Mouse (Mus musculus) monocyte, adult 5-6 weeks (primary cell): ENCODE data around the gene Tnfrsf18. TPM values are rescaled to one million over a fixed set of nuclear protein-coding genes. Genes with fewer than 3 reads are reported as not detected.

ENCODE experiments used
- ATAC-seq: fragments of 153-309, 156-312 bp; replicated peaks from 2 replicates; pipeline ENCODE4 v1.8.0; 2017; ENCODE audit warnings: mild to moderate bottlenecking; ENCODE audit not compliant: low TSS enrichment, insufficient number of reproducible peaks, severe bottlenecking, poor library complexity, low FRiP score
- total RNA-seq: library from RNA; stranded (forward); fragments of 200-1000, 200-491, 200-594 nt; gene quantifications from 3 replicates; pipeline ENCODE4 v1.2.3, GENCODE M21; 2017

Tnfrsf18 gene
- total RNA-seq, 1 experiment from 2014 or later = 29.2 TPM

DNA sequence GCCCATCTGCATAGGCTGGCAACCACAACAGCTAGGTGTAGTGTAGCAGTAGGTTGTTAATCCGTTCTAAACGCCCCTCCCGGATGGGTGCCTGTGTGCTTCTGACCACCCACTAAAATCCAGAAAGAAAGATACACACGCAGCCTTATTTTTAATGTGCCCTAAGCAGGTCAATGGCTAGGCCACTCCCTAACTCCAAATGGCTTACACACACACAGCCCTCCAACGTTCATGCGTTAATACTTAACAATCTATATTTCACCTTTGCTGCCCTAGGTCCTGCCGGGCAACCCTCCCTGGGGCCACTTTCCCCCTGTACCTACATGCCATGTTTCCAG is 5.3 kb downstream of the Tnfrsf18 start:
- ATAC-seq = no peak

GRCm38 (mm10) chr4:156031593-156032391 is 5.8 kb downstream of the Tnfrsf18 start:
- ATAC-seq = peak; percentile 54; the same call in 1 of the 2 replicates

GRCm38 (mm10) chr4:156032856-156033255 is 6.9 kb downstream of the Tnfrsf18 start:
- ATAC-seq = no peak

DNA sequence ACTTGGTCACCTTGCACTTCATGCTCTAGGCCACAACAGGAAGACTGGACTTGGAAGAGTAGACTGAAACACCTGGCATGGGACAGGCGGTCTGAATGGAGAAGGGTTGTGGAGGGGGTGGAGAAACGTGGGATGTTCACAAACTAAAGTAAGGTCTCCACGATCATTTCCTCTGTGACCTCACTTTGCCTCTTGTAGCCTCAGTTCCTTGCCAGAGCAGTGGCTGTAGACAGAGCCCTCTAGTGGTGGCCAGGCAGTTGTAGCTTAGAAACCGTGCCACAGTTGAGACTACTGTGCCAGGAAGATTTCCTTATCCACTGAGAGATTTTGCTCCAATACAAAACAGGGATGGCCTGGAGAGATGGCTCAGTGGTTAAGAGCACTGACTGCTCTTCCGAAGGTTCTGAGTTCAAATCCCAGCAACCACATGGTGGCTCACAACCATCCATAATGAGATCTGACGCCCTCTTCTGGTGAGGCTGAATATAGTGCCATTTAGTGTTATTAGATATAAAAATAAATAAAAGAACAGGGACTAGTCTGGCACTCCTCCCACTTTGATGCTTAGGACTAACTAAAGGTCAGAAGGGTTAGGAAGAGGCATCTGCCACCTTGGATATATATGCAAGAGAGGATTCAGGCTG is 7.6 kb downstream of the Tnfrsf18 start:
- ATAC-seq = peak; percentile 45; the same call in 1 of the 2 replicates

DNA sequence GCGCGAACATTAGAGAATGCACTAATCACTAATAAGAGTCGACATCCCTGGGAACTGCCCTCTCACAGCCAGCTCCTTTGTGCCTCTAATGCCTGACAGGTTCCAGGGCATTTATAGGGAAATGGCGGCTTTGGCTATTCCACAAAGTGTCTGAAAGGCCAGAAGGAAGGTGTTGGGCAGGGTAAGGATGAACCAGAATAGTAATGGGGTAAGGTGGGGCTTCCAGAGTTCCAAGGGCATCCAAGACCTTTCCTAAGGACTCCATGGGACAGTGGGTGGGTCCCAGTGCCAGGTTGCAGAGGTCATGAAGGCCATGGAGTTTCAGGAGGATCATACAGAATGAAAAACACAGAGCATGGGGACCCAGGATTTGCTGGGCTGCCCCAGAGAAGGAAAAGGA is 8.3 kb downstream of the Tnfrsf18 start:
- ATAC-seq = no peak

GRCm38 (mm10) chr4:156034901-156035300 is 8.9 kb downstream of the Tnfrsf18 start:
- no peak for ATAC-seq

DNA sequence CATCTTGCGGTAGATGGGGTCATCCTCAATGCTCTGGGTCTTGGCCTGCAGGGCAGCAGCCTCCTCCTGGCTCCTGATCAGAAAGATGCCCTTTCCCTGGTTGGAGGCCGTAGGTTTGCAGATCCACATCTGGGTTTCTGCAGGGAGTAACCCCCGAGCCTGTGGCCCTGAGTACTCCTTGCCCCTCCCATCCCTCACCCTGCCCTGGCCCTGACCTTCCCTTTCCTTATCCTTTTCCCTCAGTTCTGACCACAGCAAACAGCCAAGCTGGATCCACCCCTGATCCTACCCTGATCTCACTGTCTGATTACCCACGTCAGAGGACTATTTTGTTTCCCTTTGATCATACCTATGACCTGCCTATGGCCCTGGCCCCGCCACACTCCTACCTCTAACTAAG is 18.8 kb downstream of the Tnfrsf18 start:
- ATAC-seq = no peak

DNA sequence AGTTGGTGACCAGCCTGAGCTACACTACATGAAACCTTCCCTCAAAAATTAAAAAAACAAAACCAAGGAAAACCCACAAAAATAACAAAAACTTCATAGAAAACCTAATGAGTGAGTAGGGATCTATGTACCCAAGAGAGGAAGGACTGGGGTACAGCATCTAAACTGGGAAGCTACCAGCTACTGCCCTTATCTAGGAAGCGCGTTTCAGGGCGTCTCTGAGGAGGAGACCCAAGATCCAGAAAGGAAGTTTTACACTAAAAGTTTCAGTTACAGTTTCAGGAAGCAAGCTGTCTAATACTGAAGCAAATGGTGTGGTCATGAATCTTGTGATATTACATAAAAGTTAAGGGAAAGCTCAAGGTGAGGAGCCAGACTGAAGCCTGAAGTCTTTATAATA is 23.8 kb downstream of the Tnfrsf18 start:
- ATAC-seq = no peak

GRCm38 (mm10) chr4:156050391-156050980 is 24.5 kb downstream of the Tnfrsf18 start:
- ATAC-seq = no peak

DNA sequence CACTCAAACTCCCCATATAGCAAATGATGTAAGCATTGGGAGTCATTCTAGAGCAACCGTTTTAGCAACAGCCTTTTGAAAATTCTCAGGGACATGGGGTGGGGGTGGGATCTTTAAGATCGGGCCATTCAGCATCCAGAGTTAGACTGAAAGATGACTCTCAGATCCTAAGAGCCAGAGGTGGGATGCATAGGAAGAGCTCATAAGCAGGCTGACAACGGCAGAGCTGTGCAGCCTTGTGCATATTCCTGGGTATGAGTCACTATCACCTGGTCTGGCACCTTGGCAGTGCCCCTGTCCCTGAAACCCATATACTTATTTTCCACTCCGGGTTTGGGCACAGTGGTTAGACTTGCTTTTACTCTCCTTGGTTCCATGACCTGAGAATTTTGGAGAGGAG is 27.1 kb downstream of the Tnfrsf18 start:
- no peak for ATAC-seq

DNA sequence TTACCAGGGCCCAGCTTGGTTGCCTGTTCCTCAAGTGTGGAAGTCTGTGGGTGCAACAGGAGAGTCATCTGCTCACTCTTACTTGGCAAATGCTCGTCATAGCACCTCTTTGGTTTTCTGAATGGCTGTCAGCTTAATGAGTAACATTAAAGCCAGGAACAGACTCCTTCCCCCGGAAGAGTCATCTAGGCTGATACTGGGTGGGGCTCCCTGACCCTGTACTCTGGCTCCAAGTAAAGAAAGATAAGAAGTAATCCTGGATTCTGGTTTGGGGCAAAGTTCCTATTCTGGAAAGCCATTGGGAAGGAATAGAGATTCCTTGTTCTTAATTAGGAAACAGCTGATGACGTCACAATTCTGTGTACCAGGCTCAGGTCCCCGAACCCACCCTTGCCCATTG is 28.2 kb downstream of the Tnfrsf18 start:
- ATAC-seq = no peak

DNA sequence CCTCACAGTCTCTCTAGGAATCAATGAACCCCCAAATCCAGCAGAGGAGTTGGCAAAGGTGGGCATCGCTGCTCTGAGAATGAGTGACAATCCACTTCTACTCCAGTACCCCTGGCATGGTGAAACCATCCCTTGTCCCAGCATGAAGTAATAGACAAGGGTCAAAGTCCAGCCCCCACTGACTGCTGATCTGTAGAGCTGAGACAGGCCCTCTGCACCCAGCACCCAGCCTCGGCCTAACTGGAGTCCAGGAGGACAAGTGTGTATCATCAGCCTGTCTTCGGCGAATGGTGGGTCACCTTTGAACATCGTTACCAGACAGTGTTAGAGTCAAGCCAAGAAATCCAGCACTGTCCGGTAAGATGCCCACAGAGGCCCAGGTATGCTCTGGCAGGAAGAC is 28.6 kb downstream of the Tnfrsf18 start:
- no peak for ATAC-seq

DNA sequence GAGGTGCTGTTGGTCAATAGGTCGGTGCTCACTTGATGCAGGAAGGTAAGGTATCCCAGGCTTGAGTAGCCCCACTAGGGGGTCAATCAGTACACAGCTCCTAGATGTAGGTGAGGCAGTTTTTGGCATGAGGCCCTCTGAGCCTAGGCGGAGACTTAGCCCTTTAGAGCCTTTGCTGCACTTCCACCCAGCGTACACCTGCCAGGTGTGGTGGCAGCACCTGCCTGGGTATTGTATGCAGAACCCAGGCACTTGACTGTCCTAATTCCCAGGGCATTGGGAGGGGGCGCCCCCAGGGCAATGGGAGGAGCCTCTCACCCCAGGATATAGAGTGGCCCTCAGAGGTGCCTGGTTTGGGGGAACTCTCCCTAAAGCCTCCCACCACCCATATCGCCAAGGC is 29.2 kb downstream of the Tnfrsf18 start:
- ATAC-seq = no peak

DNA sequence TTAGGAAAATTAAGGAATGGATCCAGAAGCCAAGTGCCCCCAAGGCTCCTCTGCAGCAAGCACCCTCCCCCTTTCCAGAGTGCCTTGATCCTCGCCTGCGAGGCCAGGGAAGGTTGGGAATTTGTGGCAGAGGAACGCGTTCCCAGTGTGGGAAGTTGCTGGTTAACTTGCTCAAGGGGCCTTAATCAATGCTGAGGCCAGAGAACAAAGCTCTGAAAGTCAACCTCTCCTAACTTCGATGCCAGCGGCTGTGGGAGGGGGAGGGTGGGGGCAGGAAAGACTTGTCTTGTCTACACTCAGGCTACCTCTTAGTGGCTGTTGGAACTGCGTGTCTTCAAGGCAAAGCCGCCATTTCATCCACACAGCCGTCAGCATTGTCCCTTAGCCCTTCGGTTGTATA is 31.7 kb downstream of the Tnfrsf18 start:
- ATAC-seq = no peak

DNA sequence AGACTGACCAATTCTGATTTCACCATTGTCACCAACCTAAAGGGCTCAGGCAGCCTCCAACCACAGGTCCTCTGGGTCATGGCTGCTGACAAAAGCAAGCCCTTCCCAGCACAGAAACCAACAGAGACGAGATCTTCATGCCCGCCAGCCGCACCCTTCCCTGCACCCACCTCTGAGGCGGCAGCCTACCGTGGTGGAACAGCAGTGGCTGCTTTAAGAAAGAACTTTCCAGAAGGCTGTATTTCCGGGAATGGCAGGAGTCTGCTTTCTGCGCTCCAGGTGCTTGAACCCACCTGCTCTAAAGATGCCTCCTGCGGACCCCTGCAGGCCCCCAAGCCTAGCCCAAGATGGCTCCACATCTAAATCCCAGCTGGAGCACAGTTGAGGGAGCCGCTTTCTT is 32.9 kb downstream of the Tnfrsf18 start:
- ATAC-seq = no peak

GRCm38 (mm10) chr4:156059261-156059660 is 33.3 kb downstream of the Tnfrsf18 start, which contains the start of gene Ttll10:
Ttll10 (minus strand) TSS chr4:156059414.
- no peak for ATAC-seq

- no peak for ATAC-seq
Observed at GRCm38 (mm10) chr4:156059713-156060112, 33.7 kb downstream of the Tnfrsf18 start.

- ATAC-seq = no peak
Observed at GRCm38 (mm10) chr4:156063861-156064509, 38.0 kb downstream of the Tnfrsf18 start.

DNA sequence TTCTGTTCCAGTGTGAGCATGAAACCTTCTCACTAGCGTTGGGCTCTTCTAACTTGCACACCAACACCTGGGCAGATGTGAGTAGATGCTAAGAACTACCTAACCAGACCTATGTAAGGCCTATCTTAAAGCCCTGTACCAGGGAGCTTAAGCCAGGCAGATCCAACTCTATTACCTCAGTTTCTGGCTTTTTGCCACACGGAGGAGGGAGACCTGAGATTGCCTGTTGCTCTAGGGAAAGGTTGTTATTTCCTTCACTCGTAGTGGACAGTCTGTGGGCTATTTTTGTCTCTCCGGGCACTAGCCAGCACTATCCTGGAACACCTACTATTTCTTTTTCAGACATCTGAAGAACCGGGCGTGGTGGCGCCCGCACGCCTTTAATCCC is 38.5 kb downstream of the Tnfrsf18 start:
- ATAC-seq = no peak
